Mouse (Mus musculus) heart, adult 11 months (tissue): ENCODE measurements around the gene Sash3.
"Not testable (repeated sequence)": the region's sequence is repeated elsewhere in the genome, so short reads cannot be mapped to it uniquely, and the experiment has no call there.

ENCODE experiments used
- DNase-seq: peaks from one replicate; pipeline ENCODE4 v3.0.0; 2022

The Sash3 gene

GRCm38 (mm10) chrX:48204469-48204868, 58.2 kb downstream of the Sash3 start:
- DNase-seq, result no peak

GRCm38 (mm10) chrX:48207761-48208487, 61.7 kb downstream of the Sash3 start:
- DNase-seq, result peak; percentile 91

GRCm38 (mm10) chrX:48208519-48209185, 62.4 kb downstream of the Sash3 start, which contains the start of gene Zdhhc9:
Gene Zdhhc9 (minus strand): TSS chrX:48208878.
- DNase-seq, result peak; percentile 99

- DNase-seq, result not testable (repeated sequence)
Measured at GRCm38 (mm10) chrX:48209746-48210145, 63.5 kb downstream of the Sash3 start.
